Mouse (Mus musculus) lung, postnatal 4 days (tissue): Measurements from ENCODE around the gene Dscam.

Source experiments
- DNase-seq, 2 experiments: peaks; one replicate each; pipeline ENCODE4 v3.0.0; 2021

Dscam gene

GRCm38 (mm10) chr16:96855060-96855459, 315.5 kb downstream of the Dscam start:
- no peak for DNase-seq

DNA sequence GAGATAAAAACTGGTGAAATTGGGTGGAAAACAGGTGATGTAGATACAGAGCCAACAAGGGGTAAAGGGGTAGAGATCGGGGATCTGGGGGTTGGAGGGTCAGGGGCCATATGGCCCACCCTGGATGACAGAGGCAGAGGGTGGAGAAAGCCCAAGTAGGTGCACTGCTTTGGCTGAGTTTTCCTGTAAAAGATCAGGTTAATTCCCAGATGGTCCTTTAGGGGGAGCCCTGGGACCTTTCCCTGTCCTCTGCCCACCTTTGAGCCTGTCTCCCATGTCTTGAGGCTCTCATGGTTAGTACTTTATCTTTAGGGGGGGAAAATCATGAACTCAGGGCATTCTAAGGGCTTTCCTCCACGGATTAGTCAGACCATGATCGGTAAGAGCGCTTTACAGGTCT, 318.2 kb downstream of the Dscam start:
- no peak for DNase-seq

DNA sequence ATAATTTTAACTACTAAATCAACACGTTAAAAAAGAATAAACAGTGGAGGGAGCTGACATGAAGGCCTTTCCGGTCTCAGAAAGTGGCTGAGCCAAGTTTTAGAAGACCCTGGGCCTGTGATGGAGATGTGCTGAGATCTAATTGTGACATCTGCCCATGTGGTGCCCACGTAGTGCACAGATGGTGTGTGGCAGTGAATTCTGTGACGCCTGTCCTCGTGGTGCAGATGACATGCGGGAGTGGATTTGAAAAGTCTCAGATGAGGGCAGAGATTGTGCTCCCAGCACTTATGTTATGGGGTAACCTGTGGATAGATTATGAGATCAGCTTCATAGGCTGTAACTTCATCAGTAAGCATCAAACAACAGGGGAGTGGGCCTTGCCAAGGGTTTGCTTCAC, 321.6 kb downstream of the Dscam start:
- DNase-seq, result no peak

DNA sequence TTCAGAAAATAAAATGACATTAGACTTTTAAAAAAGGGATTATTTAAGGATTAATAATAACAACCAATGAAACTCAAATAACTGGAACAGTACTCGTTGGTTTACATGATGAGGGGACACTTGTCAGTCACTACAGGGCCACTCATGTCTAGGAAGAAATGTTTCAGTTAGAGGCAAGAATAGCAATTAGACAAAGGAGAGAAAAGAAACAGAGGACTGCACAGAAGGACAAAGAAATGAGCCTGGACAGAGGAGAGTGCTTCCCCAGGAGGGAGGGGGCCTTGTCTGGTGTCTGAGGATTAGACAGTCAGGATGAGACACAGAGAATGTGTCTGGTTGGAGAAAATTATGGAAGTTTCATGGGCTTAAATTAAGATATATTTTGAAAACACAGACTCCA, 324.0 kb downstream of the Dscam start:
- DNase-seq, result no peak

- no peak for DNase-seq
These were observed 324.4 kb downstream of the Dscam start for GRCm38 (mm10) chr16:96846113-96846512.

GRCm38 (mm10) chr16:96845475-96846098, 325.0 kb downstream of the Dscam start:
- DNase-seq, result no peak

GRCm38 (mm10) chr16:96843691-96844400, 326.7 kb downstream of the Dscam start:
- no peak for DNase-seq

- DNase-seq, result no peak
These were observed 327.7 kb downstream of the Dscam start for GRCm38 (mm10) chr16:96842829-96843360.

DNA sequence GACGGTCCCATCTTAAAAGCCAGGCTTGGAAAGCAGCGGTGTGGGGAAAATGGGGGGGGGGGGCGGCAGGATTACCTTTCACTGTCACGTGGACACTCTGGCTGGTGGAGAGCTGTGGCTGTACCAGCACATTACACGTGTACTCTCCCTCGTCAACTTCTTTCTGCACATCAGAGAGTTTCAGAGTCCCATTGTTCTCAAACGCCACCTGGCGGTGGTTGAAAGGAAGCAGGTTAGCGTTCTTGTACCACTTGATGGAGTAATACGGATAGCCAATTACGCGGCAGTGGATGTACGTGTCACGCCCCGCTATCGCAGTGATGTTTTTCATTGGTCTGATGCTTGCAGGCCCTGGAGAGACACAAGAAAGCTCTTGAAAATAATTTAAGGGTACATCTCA, 350.9 kb downstream of the Dscam start:
- DNase-seq, result peak; percentile 60 to 63

DNA sequence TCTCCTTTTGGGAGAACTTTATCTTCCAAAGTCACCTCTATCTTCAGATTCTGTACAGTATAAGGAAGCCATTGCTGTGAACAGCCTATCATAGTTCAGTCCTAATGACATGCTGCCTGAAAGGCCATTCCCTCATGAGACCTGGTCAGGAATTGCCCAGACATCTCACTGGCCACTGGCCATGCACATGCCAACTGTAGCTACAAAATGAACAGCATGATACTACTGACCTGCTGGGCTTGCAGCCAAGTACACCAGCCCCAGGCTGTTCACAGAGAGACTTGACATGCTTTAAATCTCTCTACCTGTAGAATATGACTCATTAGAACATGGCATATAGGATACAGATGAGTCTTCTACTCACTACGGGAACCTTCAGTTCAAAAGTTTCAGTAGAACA, 364.3 kb downstream of the Dscam start:
- DNase-seq, result no peak

DNA sequence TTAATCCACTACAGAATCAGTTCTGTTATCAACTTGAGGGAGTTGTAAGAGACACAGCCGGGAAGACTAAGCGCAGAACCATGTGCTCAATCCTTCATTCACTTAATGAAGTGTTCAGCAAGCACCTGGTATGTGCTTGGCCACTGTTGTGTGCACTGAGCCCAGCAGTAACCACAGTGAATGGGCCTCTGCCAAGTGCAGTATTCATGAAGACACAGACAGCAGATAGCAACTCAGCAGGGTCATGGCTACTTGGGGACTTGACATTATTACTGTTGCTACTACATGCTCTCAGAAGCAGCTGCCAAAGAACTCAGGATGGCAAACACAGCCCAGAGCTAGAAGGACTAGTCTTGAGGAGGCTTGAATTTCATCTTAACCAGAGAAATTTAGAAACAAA, 367.9 kb downstream of the Dscam start:
- DNase-seq, result no peak

GRCm38 (mm10) chr16:96801650-96802237, 368.8 kb downstream of the Dscam start:
- DNase-seq, result no peak

- DNase-seq, result peak in 1 of 2 experiments; percentile 17
These were observed 375.1 kb downstream of the Dscam start for GRCm38 (mm10) chr16:96795431-96795830.

DNA sequence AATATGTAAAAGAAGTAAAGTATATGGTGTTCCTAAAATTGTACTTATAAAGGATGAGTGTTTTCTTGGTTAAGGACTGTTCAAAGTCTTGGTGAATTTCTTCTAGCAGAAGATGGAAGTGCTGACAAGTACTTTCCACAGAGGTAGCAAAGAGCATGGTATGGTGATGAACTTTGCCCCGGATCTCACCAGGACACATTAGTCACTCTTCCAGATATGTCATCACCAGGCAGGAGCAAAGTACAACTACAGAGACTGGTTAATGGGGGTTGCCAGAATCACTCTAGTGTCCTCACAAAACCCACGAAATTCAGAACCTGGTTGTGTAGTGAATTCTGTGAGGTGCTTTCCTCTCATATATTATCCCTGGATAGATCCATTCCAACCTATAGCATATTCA, 379.2 kb downstream of the Dscam start:
- no peak for DNase-seq

DNA sequence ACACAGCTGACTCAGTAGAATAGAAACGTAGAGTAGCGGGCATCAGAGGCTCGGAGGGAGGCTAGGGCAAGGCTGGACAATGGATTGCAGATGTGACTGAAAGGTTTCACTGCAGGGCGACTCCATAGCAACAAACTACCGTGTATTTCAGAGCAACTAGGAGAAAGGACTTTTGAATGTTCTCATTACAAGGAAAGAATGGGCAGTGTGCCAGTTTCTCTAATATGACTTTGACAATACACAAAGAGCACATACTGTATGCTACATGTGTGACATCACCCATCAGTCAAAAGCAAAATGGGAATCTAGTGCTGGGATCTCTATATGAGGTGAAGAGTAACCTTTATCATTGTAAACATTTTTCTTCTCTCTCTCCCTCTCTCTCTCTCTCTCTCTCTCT, 382.3 kb downstream of the Dscam start:
- DNase-seq, result no peak

DNA sequence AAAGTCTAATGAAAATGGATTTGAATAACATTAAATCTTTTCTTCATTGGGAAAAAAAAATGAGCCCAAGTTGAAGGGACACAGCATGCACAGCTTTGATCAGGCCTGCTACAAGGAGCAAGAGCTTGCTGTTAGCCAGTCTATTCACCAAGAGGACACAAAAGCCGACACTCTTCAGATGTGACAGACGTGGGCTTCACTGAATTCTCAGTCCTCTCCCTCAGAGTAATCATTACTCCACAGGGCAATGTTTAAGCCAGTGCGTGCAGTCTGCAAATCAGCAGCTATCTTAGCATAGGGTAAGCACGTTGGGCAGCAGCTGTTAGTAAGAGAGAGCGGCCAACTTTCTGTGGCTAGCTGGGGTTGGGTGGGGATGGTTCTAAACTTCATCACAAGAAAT, 391.5 kb downstream of the Dscam start:
- DNase-seq, result no peak

GRCm38 (mm10) chr16:96774245-96774644, 396.3 kb downstream of the Dscam start:
- no peak for DNase-seq

- no peak for DNase-seq
These were observed 402.6 kb downstream of the Dscam start for GRCm38 (mm10) chr16:96767985-96768384.

DNA sequence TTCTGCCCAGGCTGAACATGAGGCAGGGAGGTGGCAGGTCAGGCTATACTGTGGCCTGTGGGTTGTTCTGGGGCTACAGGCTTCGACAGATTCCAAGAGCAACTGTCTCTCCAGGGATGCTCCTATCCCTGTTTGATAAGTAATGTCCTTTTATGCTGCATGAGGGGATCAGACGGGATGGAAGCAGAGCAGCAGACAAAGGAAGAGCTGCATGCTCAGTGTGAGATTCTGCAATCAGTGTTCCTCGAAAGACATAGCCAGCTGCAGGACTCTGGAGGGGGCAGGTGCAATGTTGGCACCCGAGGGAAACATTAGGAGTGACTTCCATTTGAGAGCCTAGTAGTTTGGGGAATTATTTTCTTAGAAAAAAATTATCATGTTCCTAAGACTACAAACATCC, 403.0 kb downstream of the Dscam start:
- DNase-seq, result no peak

- DNase-seq, result no peak
These were observed 409.3 kb downstream of the Dscam start for GRCm38 (mm10) chr16:96761225-96761624.

GRCm38 (mm10) chr16:96759081-96759603, 411.4 kb downstream of the Dscam start:
- no peak for DNase-seq

- no peak for DNase-seq
These were observed 412.2 kb downstream of the Dscam start for GRCm38 (mm10) chr16:96758381-96758780.

- no peak for DNase-seq
These were observed 412.8 kb downstream of the Dscam start for GRCm38 (mm10) chr16:96757588-96758313.
